Mouse (Mus musculus) cerebellum, adult 2 months (tissue): ENCODE results near the gene Pnck. TPM values are rescaled to one million over a fixed set of nuclear protein-coding genes. Genes with fewer than 3 reads are reported as not detected.

Source experiments
- DNase-seq, 2 experiments: peaks; one replicate each; pipeline ENCODE4 v3.0.0; 2021
- H3K27ac ChIP-seq: fragments of 200-500 bp; 2 replicates; pipeline ENCODE4 v1.5.1; 2012; ENCODE audit warnings: low read length, control low read depth, inconsistent platforms; ENCODE audit not compliant: insufficient read depth
- H3K27me3 ChIP-seq: fragments of 200-500 bp; 2 replicates; pipeline ENCODE4 v1.6.1; 2012; ENCODE audit warnings: inconsistent platforms, mild to moderate bottlenecking, low read length, moderate library complexity; ENCODE audit not compliant: control insufficient read depth, insufficient read depth
- H3K4me1 ChIP-seq: fragments of 200-500 bp; 2 replicates; pipeline ENCODE4 v1.6.1; 2011; ENCODE audit warnings: low read length; ENCODE audit not compliant: control insufficient read depth, insufficient read depth
- H3K4me3 ChIP-seq: fragments of 200-500 bp; replicated peaks from 2 replicates; pipeline ENCODE3; 2011; ENCODE audit warnings: mild to moderate bottlenecking, low read depth, low read length, control low read depth; ENCODE audit not compliant: insufficient read depth
- CTCF ChIP-seq: fragments of 200-500 bp; IDR thresholded peaks from 2 replicates; pipeline ENCODE4 v1.5.1; 2011; ENCODE audit warnings: low read depth, mild to moderate bottlenecking, control low read depth, low read length, moderate library complexity, borderline replicate concordance; ENCODE audit not compliant: insufficient read depth
- POLR2A ChIP-seq: fragments of 200-500 bp; IDR thresholded peaks from 2 replicates; pipeline ENCODE4 v1.6.1; 2011; ENCODE audit warnings: low read length, control low read depth, borderline replicate concordance; ENCODE audit not compliant: insufficient read depth
- WGBS: fragments of 180-500 bp; shearing (Covaris S2); methylation state at CpG from one replicate; pipeline ENCODE4 v1.1.7; 2018; 5-methylcytosine and 5-hydroxymethylcytosine counted together
- polyA plus RNA-seq: library from polyadenylated mRNA; depleted of rRNA; stranded (reverse); fragments of >200 nt; gene quantifications from 2 replicates; pipeline ENCODE4 v1.2.3, GENCODE M21; 2012

Pnck gene
- polyA plus RNA-seq, 1 experiment: 92.0 TPM

DNA sequence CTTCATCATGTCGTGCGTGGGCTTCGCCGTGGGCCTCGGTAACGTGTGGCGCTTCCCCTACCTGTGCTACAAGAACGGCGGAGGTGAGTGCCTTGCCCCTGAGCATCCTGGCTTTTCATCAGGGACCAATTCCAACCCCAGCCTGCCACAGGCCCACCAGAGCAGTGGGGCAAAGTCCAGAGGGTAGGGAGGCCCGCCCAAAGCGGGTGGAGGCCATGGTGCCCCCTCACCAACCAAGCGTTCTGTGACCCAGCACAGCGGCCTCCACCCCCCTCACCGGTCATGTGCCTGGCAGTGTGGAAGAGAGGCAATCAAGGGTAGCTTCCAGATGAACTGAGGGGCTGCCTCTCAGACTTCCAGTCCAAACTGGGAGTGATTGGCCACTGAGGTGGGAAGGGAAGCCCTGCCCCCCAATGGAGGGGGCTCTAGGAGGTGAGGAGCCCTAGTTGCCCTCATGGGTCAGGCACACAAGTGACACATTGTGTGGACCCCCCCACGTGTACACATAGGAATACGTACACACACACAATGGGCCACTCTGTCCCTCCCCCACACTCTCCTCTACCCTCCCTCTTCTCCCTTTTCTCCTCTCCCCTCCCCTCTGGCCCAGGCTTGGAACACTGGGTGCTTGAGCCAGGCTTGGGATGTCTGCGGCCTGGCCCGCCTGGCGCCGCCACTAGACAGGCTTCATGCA lies 14.2 kb upstream of the Pnck start:
- peaks cover 5% of the 10 kb centered on the region for H3K4me1 ChIP-seq
- TF ChIP-seq POLR2A (no peak), CTCF (no peak)
- DNase-seq: peak; percentile 52
- peak overlapping the region; percentile 78 for H3K27ac ChIP-seq
- no peaks in the 10 kb centered on the region for H3K27me3 ChIP-seq
- WGBS: 8% methylated on average over 19 of the region's 20 CpGs
- peak overlapping the region; percentile 82 for H3K4me3 ChIP-seq

DNA sequence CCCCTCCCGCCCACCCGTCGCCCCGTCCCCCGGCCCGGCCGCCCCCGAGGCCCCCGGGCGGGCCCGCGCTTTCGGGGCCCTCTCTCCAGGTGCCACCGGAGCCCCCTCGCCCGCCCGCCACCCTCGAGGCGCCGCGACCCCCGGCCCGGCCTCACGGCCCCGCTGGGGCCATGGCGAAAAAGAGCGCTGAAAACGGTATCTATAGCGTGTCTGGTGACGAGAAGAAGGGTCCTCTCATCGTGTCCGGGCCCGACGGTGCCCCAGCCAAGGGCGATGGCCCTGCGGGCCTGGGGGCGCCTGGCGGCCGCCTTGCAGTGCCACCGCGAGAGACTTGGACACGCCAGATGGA lies 13.7 kb upstream of the Pnck start:
- H3K27ac ChIP-seq: peak overlapping the region; percentile 78
- no peak for DNase-seq
- no peaks in the 10 kb centered on the region for H3K27me3 ChIP-seq
- 5% methylated on average over 22 of the region's 42 CpGs for WGBS
- peaks cover 5% of the 10 kb centered on the region for H3K4me1 ChIP-seq
- TF ChIP-seq POLR2A (no peak), CTCF (no peak)
- peak overlapping the region; percentile 82 for H3K4me3 ChIP-seq

DNA sequence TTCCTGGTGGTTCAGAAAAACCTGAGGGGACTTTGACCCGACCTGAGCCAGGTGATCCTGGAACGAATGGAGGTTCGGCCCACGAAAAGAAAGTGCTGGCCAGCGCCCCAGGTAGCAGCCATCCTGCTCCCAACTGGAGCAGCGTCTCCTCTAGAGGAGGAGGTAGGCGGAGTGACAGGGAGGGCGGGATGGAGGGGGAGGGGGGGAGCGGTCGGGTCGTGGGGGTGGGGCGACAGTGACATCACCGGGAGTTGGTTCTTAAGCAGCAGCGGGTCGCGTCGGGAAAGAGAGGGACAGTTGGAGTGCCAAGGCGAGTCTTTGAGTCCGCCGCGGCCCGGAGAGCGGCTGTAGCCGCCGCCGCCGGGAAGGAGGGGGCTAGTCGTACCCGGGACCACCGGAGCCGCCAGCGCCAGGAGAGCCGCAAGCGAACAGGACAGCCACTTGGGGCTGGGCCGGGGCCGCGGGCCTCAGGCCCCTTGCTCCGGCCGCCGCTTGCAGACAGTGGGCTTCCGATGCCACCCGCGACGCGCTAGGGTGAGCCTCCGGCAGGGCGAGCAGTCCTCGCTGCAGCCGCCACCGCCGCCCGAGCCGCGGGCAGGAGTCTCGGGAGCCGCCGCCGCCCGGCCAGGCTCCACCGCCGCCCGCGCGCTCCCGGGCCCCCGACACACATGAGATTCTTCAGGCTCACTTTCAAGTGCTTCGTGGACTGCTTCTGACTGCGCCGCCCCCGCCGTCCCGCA lies 13.1 kb upstream of the Pnck start, which contains the start of gene Slc6a8:
TSS of gene Slc6a8 (plus strand) at position 272 of the 740 bp plus-strand sequence.
- TF ChIP-seq CTCF (no peak), POLR2A (peak; percentile 87)
- peak within 1 kb of the TSS; percentile 96 for H3K27ac ChIP-seq
- DNase-seq: peak; percentile 79 to 80
- 9% methylated on average over 35 of the region's 72 CpGs for WGBS
- peak within 1 kb of the TSS; percentile 82 for H3K4me3 ChIP-seq
- H3K27me3 ChIP-seq: no peaks in the 10 kb centered on the region
- H3K4me1 ChIP-seq: peaks cover 5% of the 10 kb centered on the region

DNA sequence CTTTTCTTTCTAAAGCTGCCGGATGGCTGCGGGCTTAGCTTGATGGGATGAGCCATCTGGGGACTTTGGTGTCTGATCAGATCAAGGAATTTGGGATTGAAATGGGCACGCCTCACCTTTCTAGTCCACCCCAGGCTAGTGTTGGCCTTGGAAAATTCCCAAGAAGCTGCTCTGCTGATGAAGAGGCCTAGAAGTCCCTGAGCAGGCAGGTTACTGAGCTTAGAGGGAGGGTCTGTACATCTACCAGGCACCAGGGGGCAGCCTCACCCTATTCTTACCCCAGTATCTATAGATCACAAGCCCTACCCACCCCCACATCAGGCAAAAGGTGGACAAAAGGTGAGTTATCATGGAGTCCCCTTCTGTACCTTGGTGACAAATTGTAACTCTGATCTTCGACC lies 12.1 kb upstream of the Pnck start:
- WGBS: 23% methylated on average over 4 of the region's 4 CpGs
- peaks cover 5% of the 10 kb centered on the region for H3K4me1 ChIP-seq
- peak overlapping the region; percentile 73 for H3K27ac ChIP-seq
- H3K4me3 ChIP-seq: peak overlapping the region; percentile 72
- TF ChIP-seq CTCF (peak; percentile 64; the same call in 1 of the 2 replicates), POLR2A (no peak)
- H3K27me3 ChIP-seq: no peaks in the 10 kb centered on the region
- peak; percentile 71 for DNase-seq

DNA sequence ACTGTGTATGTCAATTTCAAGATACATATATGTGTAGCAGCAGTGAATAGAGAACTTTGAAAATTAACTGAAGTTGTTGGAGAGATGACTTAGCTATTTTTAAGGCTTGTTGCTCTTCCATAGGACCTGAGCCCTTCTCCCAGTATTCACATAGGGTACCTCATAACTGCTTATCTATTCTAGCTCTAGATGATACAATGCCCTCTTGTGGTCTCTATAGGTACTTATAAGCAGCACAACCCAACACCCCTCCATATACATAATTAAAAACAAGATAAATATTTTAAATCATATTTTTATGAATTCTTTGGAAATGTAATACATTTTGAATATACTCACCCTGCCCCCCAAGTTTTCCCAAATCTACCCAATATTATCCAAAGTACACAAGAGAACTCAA lies 3.2 kb upstream of the Pnck start:
- H3K27ac ChIP-seq: no peak overlapping the region
- peaks cover 18% of the 10 kb centered on the region for H3K4me1 ChIP-seq
- H3K27me3 ChIP-seq: no peaks in the 10 kb centered on the region
- no peak for DNase-seq
- H3K4me3 ChIP-seq: no peak overlapping the region
- TF ChIP-seq POLR2A (no peak), CTCF (peak; percentile 18; the same call in 1 of the 2 replicates)

DNA sequence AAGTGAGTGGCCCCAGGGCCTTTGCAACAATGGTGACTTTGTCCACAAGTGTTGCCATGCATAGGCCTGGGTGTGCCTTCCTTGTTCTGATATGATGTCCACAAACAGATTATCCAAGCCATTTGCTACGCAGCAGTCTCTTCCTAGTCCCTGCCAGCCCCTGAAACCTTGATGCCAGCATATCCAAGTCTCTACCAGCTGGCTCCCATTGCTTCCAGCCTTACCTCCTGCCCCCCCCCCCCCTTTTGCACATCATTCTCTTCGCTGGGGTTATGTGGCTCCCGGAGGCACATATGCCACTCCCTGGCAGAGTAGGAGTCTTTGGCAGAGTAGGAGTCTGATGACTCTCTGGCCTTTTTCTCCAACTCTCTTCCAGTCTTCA lies 358 bp upstream of the Pnck start:
- H3K27ac ChIP-seq: peak overlapping the region; percentile 38; the same call in 1 of the 2 replicates
- DNase-seq: peak in 1 of 2 experiments; percentile 33
- TF ChIP-seq POLR2A (no peak), CTCF (no peak)
- peaks cover 18% of the 10 kb centered on the region for H3K4me1 ChIP-seq
- H3K4me3 ChIP-seq: peak overlapping the region; percentile 58
- no peaks in the 10 kb centered on the region for H3K27me3 ChIP-seq
- 4% methylated on average over 3 of the region's 3 CpGs for WGBS

DNA sequence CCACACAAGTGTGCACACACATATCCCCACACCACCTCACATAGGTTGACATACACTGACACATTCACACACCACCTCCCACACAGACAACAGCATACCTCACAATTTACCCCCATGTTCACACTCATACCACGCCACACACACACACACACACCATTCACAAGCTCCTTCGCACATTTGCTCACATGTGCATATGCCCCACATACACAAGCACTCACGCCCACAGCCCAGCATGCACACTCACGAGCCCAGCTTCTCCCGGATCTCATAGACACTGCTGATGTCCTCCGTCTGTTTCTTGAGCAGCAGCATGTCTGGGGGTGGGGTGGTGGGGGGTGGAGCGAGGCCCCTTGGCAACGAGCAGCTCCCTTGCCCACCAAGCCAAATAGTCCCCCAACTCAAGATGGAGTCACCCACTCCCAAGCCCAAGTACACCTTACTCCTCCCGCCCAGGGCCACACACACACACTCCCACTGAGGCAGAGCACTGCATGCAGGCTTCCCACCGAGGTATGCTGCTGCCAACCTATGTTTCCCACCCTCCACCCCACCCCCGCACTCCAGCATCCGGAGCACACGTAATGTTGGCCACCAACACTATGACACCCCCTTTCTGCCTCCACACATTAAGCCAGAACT lies 862 bp downstream of the Pnck start:
- Histone ChIP-seq H3K4me1 (peaks cover 18% of the 10 kb centered on the region), H3K27me3 (no peaks in the 10 kb centered on the region), H3K27ac (peak overlapping the region; percentile 68; the same call in 1 of the 2 replicates), H3K4me3 (peak overlapping the region; percentile 58)
- TF ChIP-seq CTCF (no peak), POLR2A (no peak)
- 33% methylated on average over 13 of the region's 13 CpGs for WGBS
- DNase-seq: peak in 1 of 2 experiments; percentile 30

DNA sequence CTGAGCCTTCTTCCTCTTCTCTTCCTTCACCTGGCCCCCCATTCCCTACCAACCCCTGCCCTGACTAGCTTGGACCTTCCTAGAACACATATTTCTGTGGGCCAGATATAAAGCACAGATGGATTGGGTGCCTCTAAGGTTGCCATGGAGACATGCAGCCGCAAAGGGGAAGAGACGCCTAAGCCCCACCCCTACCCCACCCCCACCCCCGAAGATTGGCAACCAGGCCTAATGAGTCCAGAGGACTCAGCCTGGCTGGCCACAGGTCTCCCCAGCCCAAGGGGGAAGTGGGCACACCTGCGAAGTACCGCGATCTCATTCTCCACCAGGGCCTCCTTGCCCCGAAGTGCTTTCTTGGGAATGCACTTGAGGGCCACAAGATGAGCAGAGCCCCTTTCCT lies 1.5 kb downstream of the Pnck start:
- Histone ChIP-seq H3K4me1 (peaks cover 18% of the 10 kb centered on the region), H3K4me3 (no peak overlapping the region), H3K27me3 (no peaks in the 10 kb centered on the region), H3K27ac (peak overlapping the region; percentile 23; the same call in 1 of the 2 replicates)
- 54% methylated on average over 7 of the region's 7 CpGs for WGBS
- DNase-seq: no peak
- TF ChIP-seq POLR2A (no peak), CTCF (no peak)
